Mouse (Mus musculus) lung, adult 2 months (tissue): ENCODE data around the gene Prkch. TPM values are rescaled to one million over a fixed set of nuclear protein-coding genes. Genes with fewer than 3 reads are reported as not detected.

Source experiments
- DNase-seq: peaks from one replicate; pipeline ENCODE4 v3.0.0; 2022
- H3K4me1 ChIP-seq: fragments of 200-500 bp; 2 replicates; pipeline ENCODE4 v1.6.1; 2011; ENCODE audit warnings: low read length; ENCODE audit not compliant: control insufficient read depth, insufficient read depth
- H3K4me3 ChIP-seq: fragments of 200-500 bp; replicated peaks from 2 replicates; pipeline ENCODE3; 2011; ENCODE audit warnings: low read depth, mild to moderate bottlenecking, control low read depth, low read length; ENCODE audit errors: extremely low read depth
- CTCF ChIP-seq: fragments of 200-500 bp; IDR thresholded peaks from 2 replicates; pipeline ENCODE4 v1.5.1; 2011; ENCODE audit warnings: mild to moderate bottlenecking, low read length, control low read depth; ENCODE audit not compliant: insufficient read depth
- POLR2A ChIP-seq: fragments of 200-500 bp; IDR thresholded peaks from 2 replicates; pipeline ENCODE4 v1.6.1; 2011; ENCODE audit warnings: low read depth, mild to moderate bottlenecking, control low read depth, low read length, borderline replicate concordance; ENCODE audit errors: extremely low read depth
- WGBS: fragments of 180-500 bp; shearing (Covaris S2); methylation state at CpG from one replicate; pipeline ENCODE4 v1.1.7; 2018; 5-methylcytosine and 5-hydroxymethylcytosine counted together
- polyA plus RNA-seq: library from polyadenylated mRNA; depleted of rRNA; stranded (reverse); fragments of >200 nt; gene quantifications from 2 replicates; pipeline ENCODE4 v1.2.3, GENCODE M21; 2012

Prkch gene
- polyA plus RNA-seq, 1 experiment, result 41.8 TPM

GRCm38 (mm10) chr12:73770771-73771170 is 186.2 kb downstream of the Prkch start:
- Histone ChIP-seq H3K4me1 (peaks cover 11% of the 10 kb centered on the region; the same call in 1 of the 2 replicates), H3K4me3 (no peak overlapping the region)
- DNase-seq, result no peak
- 80% methylated on average over 1 of the region's 1 CpGs for WGBS
- TF ChIP-seq POLR2A, result no peak
- TF ChIP-seq CTCF, result no peak

- TF ChIP-seq POLR2A, result no peak
- TF ChIP-seq CTCF, result no peak
- WGBS, result 64% methylated on average over 7 of the region's 7 CpGs
- H3K4me1 ChIP-seq, result peaks cover 3% of the 10 kb centered on the region
- H3K4me3 ChIP-seq, result no peak overlapping the region
- DNase-seq, result no peak
Observed at GRCm38 (mm10) chr12:73774793-73775385, 190.3 kb downstream of the Prkch start.

DNA sequence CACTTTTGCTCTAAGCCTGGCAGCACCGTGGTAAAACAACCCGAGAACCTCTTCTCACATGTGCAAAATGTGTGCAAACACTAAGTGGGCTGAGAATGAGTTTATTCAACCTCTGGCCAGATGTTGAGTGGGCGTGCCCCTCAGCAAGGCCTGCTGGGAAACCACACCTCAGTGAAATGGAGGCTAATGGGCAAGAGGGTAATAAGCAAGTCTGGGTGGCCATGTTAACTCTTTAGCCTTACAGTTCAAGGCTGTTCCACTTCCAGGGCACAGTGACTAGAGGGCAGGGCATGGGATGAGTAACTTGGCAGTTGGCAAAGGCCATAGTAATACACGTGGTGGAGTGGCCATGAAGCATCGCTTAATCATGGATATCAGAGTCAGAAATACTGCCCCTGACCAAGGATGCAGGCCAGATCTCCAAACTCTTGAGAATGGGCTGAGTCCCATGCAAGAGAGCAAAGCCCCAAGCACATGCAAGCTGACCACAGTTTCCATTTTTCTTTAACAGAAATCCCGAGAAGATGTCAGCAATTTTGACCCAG is 191.9 kb downstream of the Prkch start:
- Histone ChIP-seq H3K4me1 (peaks cover 5% of the 10 kb centered on the region), H3K4me3 (no peak overlapping the region)
- WGBS, result 74% methylated on average over 6 of the region's 6 CpGs
- DNase-seq, result no peak
- TF ChIP-seq POLR2A, result no peak
- TF ChIP-seq CTCF, result no peak

GRCm38 (mm10) chr12:73777673-73778072 is 193.1 kb downstream of the Prkch start:
- TF ChIP-seq CTCF, result no peak
- TF ChIP-seq POLR2A, result no peak
- Histone ChIP-seq H3K4me1 (peaks cover 5% of the 10 kb centered on the region), H3K4me3 (no peak overlapping the region)
- 90% methylated on average over 11 of the region's 11 CpGs for WGBS
- DNase-seq, result no peak

DNA sequence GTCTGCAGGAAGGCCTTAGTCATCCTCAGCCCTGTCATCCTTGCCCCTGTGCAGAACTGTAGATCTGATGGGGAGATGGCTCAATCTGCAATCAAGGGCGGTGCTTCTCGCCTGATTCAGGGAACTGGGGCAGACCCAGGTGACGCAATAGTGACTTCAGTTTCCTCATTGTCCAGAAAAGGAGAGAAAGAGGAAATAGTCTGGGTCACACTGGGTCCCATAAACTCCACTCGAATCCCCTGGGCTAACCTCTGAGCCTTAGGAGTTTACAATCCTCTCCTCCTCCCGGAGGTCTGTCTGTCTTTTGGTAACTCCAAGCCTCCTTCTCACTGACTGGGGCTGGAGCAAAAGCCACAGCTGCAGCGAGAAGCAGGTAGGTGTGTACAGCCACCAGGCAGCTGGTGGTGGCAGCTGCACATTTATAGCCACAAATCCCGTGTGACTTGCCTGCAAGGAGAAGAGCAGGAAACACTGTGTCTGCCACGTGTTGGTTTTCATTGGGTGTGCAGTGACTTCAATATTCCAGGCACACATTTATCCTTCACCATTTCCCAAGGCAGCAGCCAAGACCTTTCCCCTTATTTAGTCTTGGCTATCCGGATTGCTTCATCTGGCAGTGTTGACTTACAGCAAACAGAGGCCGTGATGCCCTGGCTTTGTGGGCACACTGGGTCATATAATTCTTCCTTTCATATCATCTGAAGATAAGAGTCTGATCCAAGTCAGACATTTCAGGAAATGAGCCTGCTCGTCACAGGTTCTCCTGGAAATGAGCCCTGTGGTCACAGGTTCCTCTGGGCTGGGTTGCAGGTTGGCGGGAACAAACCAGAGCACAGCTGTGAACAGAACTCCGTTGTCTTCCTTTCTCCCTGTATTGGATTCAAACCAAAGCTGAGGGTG is 195.0 kb downstream of the Prkch start:
- no peak for TF ChIP-seq POLR2A
- TF ChIP-seq CTCF, result no peak
- no peak overlapping the region for H3K4me3 ChIP-seq
- peak; percentile 45 for DNase-seq
- peaks cover 5% of the 10 kb centered on the region for H3K4me1 ChIP-seq
- WGBS, result 22% methylated on average over 13 of the region's 13 CpGs

GRCm38 (mm10) chr12:73781425-73782032 is 196.9 kb downstream of the Prkch start:
- 82% methylated on average over 6 of the region's 6 CpGs for WGBS
- DNase-seq, result no peak
- no peak for TF ChIP-seq POLR2A
- TF ChIP-seq CTCF, result no peak
- peaks cover 5% of the 10 kb centered on the region for H3K4me1 ChIP-seq
- H3K4me3 ChIP-seq, result no peak overlapping the region

DNA sequence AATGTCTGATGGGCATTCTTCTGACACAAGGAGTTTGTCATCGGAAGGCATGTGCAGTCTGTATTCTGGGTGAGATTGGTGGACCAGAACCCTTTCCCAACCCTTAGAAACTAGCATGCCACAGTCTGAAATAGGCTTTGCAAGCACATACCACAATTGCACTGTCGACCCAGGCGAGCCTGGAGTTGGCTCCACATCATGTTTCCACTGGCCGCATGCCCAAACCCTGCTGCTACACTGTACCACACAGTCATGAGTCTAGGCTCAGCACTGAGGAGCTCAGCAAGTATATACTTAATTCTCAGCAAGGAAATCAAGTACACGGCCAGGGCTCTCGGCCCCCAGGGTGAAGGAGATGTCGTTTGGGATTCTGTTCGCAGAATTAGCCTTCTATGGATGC is 202.3 kb downstream of the Prkch start:
- Histone ChIP-seq H3K4me1 (peaks cover 5% of the 10 kb centered on the region; the same call in 1 of the 2 replicates), H3K4me3 (no peak overlapping the region)
- DNase-seq, result peak; percentile 29
- TF ChIP-seq CTCF (no peak), POLR2A (no peak)
- 44% methylated on average over 8 of the region's 8 CpGs for WGBS

GRCm38 (mm10) chr12:73788850-73789249 is 204.3 kb downstream of the Prkch start:
- no peak for DNase-seq

GRCm38 (mm10) chr12:73790571-73791108 is 206.0 kb downstream of the Prkch start:
- H3K4me3 ChIP-seq, result no peak overlapping the region
- no peak for TF ChIP-seq CTCF
- no peak for TF ChIP-seq POLR2A
- no peak for DNase-seq
- peaks cover 16% of the 10 kb centered on the region for H3K4me1 ChIP-seq
- 20% methylated on average over 5 of the region's 5 CpGs for WGBS

More at GRCm38 (mm10) chr12:73788850-73789249, 204.3 kb downstream of the Prkch start:
- Histone ChIP-seq H3K4me1 (peaks cover 8% of the 10 kb centered on the region), H3K4me3 (no peak overlapping the region)
- 33% methylated on average over 3 of the region's 3 CpGs for WGBS
- TF ChIP-seq POLR2A, result no peak
